Mouse (Mus musculus): ENCODE data around the gene T.

DNA sequence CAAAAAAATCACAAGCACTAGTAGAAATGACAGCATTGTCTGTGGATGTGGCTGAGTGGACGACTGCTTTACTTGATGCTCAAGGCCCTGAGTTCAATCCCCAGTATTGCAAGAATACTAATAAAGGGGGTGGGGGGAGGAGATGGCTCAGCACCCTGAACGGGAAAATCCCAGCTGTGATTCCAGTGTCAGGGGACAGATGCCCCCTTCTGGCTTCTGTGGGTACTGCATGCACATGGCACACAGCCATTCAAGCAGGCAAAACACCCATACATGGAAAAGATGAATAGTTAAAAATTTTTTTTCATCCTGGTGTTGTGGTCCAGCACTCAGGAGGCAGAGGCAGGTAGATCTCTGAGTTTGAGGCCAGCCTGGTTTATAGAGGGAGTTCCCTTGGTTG is 10.9 kb upstream of the T start:
- TF ChIP-seq CTCF (IDR thresholded peaks at IDR 0.05; ENCODE audit: low read depth, low read length) (peak; percentile 76), POLR2A (IDR thresholded peaks at IDR 0.05; ENCODE audit: extremely low read depth, insufficient read depth, low read length) (no peak)
